In the genomic region with DNA sequence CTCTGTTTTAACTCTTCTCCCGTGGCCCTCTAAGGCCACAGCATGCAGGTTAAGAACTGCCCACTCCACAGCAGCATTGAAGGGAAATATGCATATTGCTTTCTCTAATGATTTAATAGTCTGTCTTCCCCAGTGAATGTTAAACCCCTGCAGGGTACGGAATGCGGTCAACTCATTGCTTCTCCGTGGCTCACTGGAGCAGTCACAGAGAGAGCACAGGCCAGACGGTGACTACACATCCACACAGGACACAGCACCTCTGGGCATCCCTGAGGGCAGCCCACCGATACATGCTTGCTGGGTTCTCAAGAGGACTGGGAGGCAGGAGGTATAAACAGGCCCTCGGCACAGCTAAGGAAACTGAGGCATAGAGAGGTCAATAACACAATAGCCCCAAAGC, we compare ENCODE assay signal across 31 mouse cellular contexts.
"Had no signal": no experiment of that assay in that cellular context is flagged by ENCODE, and none has a peak within 500 bp of the region (broad histone marks: within the 10 kb centered on the region; RNA-seq: fewer than 3 reads in every experiment).

No protein-coding gene starts in this region.

- H3K9me3 ChIP-seq: limb, embryonic 10.5 days; limb, embryonic 12.5 days; limb, embryonic 13.5 days; limb, embryonic 15.5 days; liver, embryonic 12.5 days; liver, embryonic 13.5 days; liver, embryonic 15.5 days; lung, embryonic 15.5 days; megakaryocyte, embryonic 14.5 days; midbrain, embryonic 10.5 days; midbrain, embryonic 12.5 days; midbrain, embryonic 13.5 days; midbrain, embryonic 15.5 days had no signal

- H3K4me2 ChIP-seq: limb, embryonic 12.5 days; limb, embryonic 13.5 days; limb, embryonic 15.5 days; liver, embryonic 11.5 days; liver, embryonic 12.5 days; liver, embryonic 13.5 days; liver, embryonic 15.5 days; lung, embryonic 14.5 days; lung, embryonic 15.5 days; midbrain, embryonic 11.5 days; midbrain, embryonic 12.5 days; midbrain, embryonic 13.5 days; midbrain, embryonic 15.5 days had no signal

- H3K27ac ChIP-seq: limb, embryonic 10.5 days; limb, embryonic 12.5 days; limb, embryonic 13.5 days; limb, embryonic 15.5 days; liver, embryonic 12.5 days; liver, embryonic 13.5 days; liver, embryonic 14.5 days; liver, embryonic 15.5 days; lung, embryonic 15.5 days; macrophage; midbrain, embryonic 10.5 days; midbrain, embryonic 12.5 days; midbrain, embryonic 13.5 days; midbrain, embryonic 15.5 days had no signal

- H3K27me3 ChIP-seq: limb, embryonic 13.5 days; limb, embryonic 15.5 days; liver, embryonic 13.5 days; liver, embryonic 15.5 days; lung, embryonic 15.5 days; midbrain, embryonic 13.5 days; midbrain, embryonic 15.5 days had no signal

- H3K36me3 ChIP-seq: limb, embryonic 10.5 days; limb, embryonic 12.5 days; limb, embryonic 13.5 days; limb, embryonic 15.5 days; liver, embryonic 12.5 days; liver, embryonic 13.5 days; liver, embryonic 15.5 days; lung, embryonic 15.5 days; midbrain, embryonic 10.5 days; midbrain, embryonic 12.5 days; midbrain, embryonic 13.5 days; midbrain, embryonic 15.5 days had no signal

- H3K4me3 ChIP-seq: limb, embryonic 10.5 days; limb, embryonic 12.5 days; limb, embryonic 13.5 days; limb, embryonic 15.5 days; liver, embryonic 12.5 days; liver, embryonic 13.5 days; liver, embryonic 15.5 days; lung, embryonic 15.5 days; megakaryocyte, embryonic 14.5 days; midbrain, embryonic 10.5 days; midbrain, embryonic 12.5 days; midbrain, embryonic 13.5 days; midbrain, embryonic 15.5 days; myocyte had no signal

- H3K9ac ChIP-seq: limb, embryonic 12.5 days; limb, embryonic 13.5 days; limb, embryonic 15.5 days; liver, embryonic 12.5 days; liver, embryonic 13.5 days; liver, embryonic 14.5 days; liver, embryonic 15.5 days; liver, postnatal 0 days; lung, embryonic 14.5 days; lung, embryonic 15.5 days; midbrain, embryonic 12.5 days; midbrain, embryonic 13.5 days; midbrain, embryonic 15.5 days had no signal

- DNase-seq: left cerebral cortex, postnatal 4 days; liver; liver, embryonic 13.5 days; liver, postnatal 0 days; lung, adult 18-20 months; lung, adult 2 months; lung, embryonic 14.5 days; lung, postnatal 10 days; lung, postnatal 14 days; lung, postnatal 36 days; lung, postnatal 4 days; midbrain, embryonic 14.5 days had no signal

- ATAC-seq: liver, embryonic 12.5 days; liver, postnatal 0 days; lung, postnatal 0 days; midbrain, embryonic 13.5 days; midbrain, embryonic 15.5 days; midbrain, embryonic 16.5 days had no signal

- H3K4me1 ChIP-seq: limb, embryonic 15.5 days had no signal
